Mouse (Mus musculus): ENCODE results near the gene Ptgfrn. TPM values are rescaled to one million over a fixed set of nuclear protein-coding genes. Genes with fewer than 3 reads are reported as not detected.
A peak's percentile ranks its signal among the peaks of the same experiment; 100 is the strongest.

Gene Ptgfrn
- total RNA-seq, 2 experiments from 2014 or later = 18.4 to 21.3 TPM

DNA sequence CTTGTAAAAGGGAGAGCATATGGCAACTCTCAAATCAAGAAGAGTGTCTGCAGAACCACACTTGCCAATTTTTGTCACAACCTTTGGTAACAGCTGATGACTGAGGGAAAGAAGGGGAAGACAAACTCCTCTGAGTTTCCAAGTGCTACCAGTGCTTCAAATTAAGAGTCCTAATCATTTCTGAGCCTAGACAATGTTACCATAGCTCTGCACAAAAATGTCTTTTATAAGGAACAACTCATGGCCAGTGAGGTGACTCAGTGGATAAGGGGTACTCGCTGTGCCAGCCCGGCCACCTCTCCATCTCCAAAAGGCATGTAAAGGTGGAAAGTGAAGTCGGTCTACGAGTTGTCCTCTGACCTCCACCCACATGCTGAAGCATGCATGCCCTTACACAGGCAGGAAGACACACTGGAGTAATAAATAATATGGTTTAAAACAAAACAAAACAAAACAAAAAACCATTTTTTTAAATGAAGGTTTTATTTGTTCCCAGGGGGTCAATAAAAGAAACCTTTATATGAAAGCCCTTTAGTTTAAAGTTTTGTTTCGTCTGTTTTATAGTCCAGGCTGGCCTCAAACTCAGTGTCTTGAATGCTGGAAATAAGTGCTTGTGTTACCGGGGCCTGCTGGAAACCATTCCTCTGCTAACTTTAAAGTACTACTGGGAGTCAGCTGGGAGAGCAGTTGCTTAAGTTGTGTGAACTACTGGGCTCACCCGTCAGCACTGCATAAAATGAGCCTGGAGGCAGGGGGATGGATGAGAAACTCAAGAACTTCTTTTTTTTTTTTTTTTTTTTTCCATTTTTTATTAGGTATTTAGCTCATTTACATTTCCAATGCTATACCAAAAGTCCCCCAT lies 23.3 kb downstream of the Ptgfrn start:
- DNase-seq (ENCODE audit: low spot score in 2 of 2) = peak in 1 of 2 experiments; percentile 36

DNA sequence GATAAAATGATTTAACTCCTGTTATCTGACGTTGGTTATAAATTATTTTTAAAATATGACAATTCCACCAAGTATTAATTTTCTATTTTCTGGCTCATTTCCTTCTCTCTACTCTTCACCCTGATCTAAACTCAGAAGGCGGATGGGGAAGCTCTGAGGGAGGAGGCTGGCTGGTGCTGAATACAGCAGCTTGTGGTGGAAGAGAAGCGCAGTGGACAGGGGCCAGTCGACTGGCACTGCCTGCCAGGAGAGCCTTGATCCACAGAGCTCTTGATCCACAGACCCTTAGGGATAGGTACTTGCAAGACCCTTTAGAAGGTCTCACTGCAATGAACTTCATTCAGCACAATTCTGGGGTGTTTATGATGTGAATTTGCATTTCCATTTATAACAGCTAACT lies 29.2 kb downstream of the Ptgfrn start:
- DNase-seq (ENCODE audit: low spot score in 2 of 2) = no peak

DNA sequence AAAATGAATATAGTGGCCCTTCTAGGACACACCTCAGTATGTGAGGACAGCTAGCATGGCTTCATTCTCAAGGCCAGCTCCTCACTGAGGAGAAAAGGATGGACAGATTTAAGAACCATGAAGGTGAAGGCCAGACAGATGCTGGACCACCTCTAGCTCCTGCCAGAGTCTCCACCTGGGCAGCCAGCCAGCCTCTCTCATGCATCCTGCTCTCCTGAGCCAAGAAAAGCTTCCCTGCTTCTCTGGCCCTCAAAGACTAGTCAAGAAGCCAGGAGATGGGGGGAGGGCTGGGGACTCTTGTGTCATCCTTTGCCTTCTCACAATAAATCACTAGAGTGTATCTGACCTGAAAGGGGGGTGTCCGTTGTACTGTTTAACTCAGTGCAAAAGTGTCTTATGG lies 31.7 kb downstream of the Ptgfrn start:
- no peak for DNase-seq (ENCODE audit: low spot score in 2 of 2)

DNA sequence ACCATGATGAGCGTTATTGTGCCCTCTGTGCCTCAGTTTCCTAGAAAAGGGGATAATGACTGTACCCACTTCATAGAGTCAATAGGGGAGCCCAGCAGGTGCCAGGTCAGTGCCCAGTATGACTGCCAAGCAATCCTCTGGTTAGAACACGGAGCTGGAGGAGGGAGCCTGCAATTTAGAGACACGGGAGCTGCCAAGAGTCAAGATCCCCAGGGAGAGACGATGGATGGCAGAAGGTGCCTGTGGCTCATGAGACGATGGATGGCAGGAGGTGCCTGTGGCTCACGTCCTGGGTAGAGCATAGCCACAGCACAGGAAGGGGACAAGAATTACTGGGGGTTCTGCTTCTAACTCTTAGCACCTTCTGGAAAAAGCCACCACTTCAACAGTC lies 32.4 kb downstream of the Ptgfrn start:
- DNase-seq (ENCODE audit: low spot score in 2 of 2) = no peak

DNA sequence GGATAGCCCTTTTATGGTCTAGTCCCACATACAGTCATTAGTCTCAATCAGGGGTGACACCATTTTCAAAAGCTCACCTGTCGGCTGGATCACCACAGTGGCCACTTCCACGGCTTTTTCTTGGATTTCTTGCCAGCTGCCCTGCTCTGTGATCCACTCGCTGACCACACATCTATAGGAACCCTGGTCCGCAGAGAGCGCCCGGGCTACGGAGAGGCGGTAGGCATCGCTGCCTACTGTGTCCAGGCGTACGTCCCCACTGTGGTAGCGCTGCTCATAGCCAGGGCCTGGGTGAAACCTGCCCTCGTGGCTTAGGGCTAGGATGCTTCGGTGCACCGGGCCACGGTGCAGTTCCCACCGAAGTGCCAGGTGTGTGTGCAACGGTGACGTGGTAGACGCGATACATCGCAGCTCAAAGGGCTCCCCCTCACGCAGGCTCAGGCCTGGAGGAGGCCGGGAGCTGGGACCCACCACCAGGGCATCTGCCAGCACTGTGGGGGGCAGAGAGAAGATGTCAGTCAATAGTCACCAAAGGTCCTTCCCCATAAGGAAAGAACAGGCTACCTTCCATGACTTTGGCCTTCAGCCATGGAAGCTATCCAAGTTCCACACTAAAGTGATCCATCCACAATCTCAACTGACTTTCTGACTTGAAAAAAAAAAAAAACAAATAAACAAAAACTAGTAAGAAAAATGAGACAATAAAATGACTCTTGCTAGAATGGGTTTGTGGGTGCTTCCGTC lies 32.9 kb downstream of the Ptgfrn start:
- DNase-seq (ENCODE audit: low spot score in 2 of 2) = no peak

DNA sequence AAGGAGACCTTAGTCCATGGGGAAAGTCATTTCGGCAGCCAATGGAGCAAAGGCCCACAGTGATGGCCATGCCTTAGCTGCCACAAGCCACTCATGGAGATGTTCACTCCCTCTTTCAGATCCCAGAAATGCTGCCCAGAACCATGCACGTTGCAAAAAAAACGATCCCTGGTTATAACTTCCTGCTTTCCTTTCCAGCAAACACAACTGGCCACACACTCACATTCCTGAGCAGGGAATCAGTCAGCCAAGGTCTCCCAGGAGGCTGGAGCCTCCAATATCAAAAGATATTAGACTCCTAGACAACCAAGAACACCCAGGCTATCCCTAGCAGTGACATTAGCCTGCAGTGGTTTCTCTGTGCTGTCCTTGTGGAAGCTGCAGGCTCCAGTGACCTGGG lies 34.2 kb downstream of the Ptgfrn start:
- DNase-seq (ENCODE audit: low spot score in 2 of 2) = no peak

DNA sequence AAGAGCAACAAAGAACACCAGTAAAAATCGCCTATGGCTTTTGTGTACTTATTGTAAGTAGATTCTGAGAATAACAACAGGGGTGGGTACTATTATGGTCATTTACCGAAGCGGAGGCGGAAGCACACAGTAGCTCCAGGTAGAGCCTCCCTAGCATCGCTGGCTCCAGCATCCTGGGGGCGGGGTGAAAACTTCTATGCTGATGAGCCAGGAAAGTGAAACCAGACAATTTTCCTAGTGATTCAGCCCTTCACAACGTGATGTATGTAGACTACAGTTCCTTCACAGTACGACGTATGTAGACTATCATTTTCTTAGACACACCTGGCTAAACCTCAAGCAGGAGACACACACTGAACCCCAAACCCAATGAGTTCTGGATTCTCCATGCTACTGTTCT lies 36.7 kb downstream of the Ptgfrn start:
- DNase-seq (ENCODE audit: low spot score in 2 of 2) = no peak

DNA sequence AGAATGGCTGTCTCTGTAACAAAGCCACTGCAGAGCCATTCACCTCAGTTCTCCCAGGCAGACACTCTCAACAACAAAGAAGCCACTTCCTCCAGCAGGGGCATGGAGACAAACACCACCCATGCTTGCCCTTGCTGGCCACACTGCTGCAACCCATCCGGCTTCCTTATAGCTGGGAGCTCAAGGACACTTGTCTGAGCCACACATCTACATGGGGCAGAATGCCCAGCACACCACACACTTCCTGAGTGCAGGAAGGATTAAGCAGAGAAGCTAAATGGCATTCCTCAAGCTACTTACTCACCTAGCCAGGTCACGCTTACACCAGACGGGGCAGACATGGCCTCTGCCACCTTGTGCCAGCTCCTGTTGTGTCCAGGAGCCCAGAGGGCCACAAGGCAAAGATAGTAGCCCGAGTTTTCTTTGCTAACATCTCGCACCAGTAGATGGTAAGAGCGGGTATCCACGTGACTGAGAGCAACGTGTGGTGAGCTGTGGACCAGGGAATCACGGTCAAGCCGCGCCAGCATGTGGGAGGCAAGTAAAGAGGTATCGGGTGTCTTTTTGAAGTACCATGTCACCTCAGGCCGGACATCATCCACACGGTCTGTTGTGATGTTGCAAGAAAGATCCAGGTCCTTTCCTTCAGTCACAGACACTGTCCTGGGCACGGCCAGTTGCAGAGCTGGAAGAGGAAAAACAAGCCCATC lies 37.4 kb downstream of the Ptgfrn start:
- no peak for DNase-seq (ENCODE audit: low spot score in 2 of 2)

DNA sequence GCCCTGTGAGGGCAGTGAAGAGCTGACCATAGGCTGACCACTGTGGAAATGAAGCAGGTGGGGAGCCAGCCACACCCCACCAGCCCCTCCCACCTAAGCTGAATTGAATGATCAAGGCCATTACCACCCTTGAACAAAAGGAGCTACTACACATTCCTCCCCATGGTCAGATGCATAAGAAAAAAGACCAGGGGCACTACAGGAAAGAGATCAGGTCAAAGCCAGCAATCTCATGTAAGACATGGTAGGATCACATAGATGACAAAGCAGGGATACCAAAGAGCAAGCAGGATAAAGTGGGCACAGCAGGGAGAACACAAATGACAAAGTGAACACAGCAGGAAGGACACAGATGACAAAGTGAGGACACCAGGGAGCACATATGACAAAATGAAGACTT lies 38.5 kb downstream of the Ptgfrn start:
- DNase-seq (ENCODE audit: low spot score in 2 of 2) = no peak

DNA sequence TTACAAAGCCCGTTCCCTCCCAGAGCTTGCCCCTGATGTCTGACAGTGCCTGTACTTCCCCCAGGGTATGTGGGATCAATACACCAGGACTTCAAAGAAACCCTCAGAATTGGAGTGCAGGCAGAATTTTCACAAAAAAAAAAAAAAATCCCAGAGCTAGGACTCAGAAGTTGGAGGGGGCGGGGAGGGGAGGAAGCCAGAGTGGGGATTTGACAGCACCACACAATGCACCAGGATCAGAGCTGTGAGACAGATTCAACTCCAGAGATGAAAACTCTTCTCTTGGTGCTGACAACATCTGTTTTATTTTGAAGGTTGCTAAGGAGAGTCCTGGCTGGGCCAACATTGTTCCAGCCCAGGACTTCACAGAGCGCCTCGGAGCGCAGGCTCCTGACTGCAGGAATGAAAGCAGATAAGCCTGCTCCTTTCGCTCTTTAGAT lies 39.3 kb downstream of the Ptgfrn start:
- DNase-seq (ENCODE audit: low spot score in 2 of 2) = no peak

DNA sequence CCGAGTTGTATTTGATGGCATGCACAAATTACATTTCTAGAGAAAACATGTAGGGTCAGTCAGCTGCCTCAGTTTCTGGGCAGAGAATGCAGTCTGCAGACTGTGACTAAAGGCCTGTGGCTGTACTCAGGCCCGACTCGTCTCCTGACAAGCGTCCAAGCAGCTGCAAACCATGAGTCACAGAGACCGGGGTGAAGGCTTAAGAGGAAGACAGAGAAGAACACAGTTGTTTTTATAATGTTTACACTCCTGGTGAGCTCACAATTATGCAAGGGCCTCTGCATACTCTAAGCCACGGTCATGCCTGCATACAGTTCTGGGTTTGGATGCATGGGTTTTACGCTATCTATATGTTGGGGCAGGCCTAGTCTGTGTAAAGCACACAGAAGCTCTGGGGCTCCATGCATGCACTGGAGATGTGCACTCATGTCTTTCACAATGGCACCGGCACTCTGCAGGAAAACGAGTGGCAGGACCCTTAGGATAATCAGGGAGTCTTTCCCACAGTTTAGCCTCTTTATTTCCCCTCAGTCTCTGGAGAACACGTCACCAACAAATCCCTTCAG lies 39.8 kb downstream of the Ptgfrn start:
- DNase-seq (ENCODE audit: low spot score in 2 of 2) = no peak

DNA sequence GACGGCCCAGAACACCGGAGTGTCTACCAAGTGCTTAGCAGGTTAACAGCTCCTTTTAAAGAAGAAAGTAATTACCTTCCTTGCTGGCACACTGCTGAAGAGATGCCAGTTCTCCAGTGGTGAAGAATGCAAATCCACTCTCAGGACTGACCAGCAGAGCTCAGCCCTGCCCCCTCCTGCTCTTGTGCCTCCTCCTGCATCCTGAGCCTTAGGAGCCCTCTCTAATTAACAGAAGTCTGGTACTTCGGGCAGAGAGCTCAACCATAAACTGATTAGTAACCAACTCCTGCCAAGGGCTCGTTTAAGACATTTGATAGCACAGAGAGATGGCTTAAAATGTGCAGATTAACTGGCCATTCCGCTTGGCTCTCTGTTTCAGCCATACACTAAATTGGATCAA lies 41.4 kb downstream of the Ptgfrn start:
- DNase-seq (ENCODE audit: low spot score in 2 of 2) = no peak

DNA sequence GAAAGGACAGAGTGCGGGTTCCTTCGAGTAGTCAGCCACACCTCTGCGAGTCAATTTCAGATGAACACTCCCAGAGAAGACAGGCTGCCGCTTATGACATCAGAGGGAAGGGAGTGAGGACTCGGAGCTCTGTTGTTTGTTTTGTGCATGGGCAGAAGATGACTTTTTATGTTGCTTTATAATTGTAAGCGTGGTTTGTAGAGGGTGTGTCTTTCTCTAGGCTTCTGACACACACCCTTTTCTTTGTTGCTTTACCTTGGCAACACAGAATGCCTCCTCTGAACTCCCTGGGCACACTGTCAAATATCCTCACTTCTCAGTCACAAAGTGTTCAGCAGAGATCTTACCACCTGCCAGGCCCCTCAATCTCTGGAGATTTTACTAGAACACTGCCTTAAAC lies 43.9 kb downstream of the Ptgfrn start:
- DNase-seq (ENCODE audit: low spot score in 2 of 2) = no peak

DNA sequence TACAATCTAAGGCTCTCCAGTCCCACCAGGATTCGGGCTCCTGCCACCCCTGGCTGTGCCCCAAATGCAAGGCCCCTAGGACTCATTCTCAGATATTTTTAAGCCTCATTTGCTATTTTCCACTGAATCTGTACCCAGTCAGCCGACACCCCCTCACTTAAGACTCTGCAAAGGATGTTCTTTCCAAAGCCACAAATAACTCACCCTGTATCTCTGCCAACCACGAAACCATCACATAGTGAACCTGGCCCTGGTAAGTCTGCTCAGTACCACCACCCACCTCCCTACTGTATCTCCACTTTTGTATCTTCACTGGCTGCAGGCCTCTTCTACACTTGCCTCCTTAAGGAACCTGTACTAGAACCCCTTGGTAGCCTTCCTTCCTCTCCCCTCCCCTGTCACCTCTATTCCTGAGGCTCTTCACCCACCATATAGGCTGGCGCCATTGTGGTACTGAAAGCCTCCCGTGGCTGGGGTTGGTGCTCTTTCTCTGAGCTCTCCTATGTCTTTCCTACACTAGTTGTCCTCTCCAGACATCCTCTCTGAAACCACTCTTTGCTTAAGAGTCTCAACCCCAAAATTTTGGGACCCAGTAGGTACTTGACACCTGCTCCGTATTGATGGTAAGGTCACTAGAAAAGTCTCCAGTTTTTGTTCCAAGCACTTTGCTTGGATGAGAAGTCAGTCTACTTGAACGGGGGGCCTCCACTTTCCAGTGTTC lies 48.1 kb downstream of the Ptgfrn start:
- DNase-seq (ENCODE audit: low spot score in 2 of 2) = no peak

DNA sequence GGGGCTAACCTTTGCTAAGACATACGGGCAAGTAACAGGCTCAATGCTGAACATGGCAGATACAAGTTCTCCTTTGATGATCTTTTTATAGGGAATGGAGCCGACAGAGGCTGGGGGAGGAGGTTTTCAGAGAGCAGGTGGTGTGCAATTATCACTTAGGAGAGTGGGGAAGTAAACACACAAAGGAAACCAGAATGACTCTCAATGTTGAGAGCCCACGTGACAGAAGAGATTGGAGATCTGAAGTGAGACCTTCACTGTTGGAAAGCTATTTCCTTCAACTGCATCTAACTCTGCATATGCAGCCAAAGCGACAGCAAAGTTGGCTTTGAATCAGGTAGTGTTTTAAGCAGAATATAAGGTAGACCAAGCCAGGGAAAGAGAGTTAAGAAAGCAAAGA lies 50.9 kb downstream of the Ptgfrn start:
- DNase-seq (ENCODE audit: low spot score in 2 of 2) = no peak

DNA sequence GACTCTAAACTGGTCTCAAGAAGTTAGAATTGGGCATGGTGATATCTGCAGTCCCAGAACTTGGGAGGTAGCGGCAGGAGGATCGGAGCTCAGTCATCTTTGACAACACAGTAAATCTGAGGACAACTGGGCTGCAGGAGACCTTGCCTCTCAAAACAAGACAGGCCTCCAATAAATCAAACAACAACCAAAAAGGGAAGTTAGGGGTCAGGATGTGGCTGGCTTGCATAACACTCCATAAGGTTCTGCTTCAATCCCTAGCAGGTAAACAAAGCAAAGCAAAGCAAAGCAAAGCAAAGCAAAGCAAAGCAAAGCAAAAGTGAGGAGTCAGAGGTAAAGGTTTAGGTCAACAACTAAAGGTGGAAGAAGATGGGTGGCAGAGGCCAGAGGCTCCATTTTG lies 51.9 kb downstream of the Ptgfrn start:
- no peak for DNase-seq (ENCODE audit: low spot score in 2 of 2)

DNA sequence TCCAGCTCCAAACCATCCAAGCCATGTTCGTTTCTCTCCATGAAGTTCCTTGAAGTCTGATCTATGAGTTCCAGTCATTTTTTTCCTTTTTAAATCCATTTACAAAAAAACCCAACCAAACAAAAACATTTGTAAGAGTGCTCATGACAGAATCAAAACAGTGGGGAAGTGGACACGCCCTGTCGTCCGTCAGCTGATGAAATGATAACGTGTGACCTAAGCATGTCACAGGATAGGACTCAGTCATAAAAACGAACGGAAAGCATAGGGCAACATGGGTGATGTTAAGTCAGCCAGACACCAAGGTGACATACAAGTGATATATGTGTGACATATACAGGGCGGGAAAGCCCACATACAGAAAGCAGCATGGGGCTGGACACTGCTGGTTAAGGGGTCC lies 54.9 kb downstream of the Ptgfrn start:
- DNase-seq (ENCODE audit: low spot score in 2 of 2) = no peak

DNA sequence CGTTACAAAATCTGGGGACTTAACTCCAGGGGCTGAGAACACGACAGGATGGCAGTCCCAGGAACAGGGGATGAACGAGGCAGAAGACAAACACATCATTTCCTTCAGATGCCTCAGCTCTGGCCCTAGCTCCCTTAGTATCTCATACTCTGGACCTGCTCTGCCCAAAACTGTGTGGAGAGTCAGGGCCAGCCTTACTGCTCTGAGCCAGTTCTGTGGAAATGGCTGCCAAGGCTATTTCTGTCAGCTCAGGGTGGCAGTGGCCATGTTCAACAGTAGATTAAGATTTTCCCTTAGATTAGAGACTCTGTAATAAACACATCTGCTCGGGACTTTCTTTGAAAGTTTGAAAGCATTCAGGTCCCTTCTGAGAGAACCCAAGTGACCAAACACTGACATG lies 58.5 kb downstream of the Ptgfrn start:
- DNase-seq (ENCODE audit: low spot score in 2 of 2) = no peak

DNA sequence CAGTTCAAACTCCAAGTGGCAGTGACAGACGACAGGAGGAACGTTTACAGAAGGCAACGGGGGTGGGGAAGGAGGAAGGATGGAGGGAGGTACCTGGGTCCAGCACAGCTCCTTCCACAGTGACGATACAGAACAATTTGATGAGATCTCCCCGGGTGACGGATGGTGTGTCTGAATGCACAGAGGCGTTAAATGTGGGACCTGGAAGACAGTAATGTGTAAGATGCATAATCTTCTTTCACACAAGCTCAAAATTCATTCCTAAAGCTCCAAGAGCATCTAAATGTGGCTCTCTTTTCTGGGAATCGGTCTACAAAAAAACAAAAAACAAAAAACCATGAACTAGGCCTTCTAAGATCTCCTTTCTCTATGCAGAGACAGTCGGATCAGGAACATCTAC lies 60.1 kb downstream of the Ptgfrn start:
- DNase-seq (ENCODE audit: low spot score in 2 of 2) = no peak

DNA sequence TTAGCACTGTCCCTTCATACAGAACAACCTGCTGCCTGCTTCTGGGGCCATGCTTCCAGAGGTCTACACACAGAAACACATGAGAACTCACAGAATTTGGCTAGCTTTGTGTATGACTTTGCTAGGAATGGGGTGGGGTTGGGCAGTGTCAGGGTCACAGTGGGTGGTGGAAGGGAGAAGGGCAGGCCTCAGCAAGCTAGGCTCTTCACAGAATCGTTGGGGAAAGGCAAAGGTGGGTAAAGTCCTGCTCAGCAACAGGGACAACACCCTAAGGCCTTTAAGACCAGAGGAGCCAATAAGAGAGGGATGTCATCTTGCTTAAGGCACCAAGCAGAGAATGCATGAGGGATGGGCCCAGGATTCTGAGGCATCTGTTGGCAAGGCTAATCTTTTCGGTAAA lies 61.3 kb downstream of the Ptgfrn start:
- no peak for DNase-seq (ENCODE audit: low spot score in 2 of 2)
